Mouse (Mus musculus) forebrain, embryonic 10.5 days (tissue): Measurements from ENCODE around the gene Dlgap1. TPM values are rescaled to one million over a fixed set of nuclear protein-coding genes. Genes with fewer than 3 reads are reported as not detected.
A peak's percentile ranks its signal among the peaks of the same experiment; 100 is the strongest.
"Not testable (repeated sequence)": the region's sequence is repeated elsewhere in the genome, so short reads cannot be mapped to it uniquely, and the experiment has no call there.

Experiments
- DNase-seq: peaks from one replicate; pipeline ENCODE4 v3.0.0-alpha.2; 2017; ENCODE audit warnings: low spot score; ENCODE audit errors: extremely low spot score
- H3K27ac ChIP-seq: fragments of 300-500 bp; sonication (generic); 2 replicates; pipeline ENCODE4 v1.5.1; 2016; ENCODE audit warnings: mild to moderate bottlenecking
- H3K27me3 ChIP-seq: fragments of 300-500 bp; sonication (generic); 2 replicates; pipeline ENCODE4 v1.6.1; 2016; ENCODE audit warnings: mild to moderate bottlenecking; ENCODE audit not compliant: poor library complexity, severe bottlenecking
- H3K36me3 ChIP-seq: fragments of 300-500 bp; sonication (generic); replicated peaks from 2 replicates; pipeline ENCODE4 v1.6.1; 2016; ENCODE audit warnings: mild to moderate bottlenecking, moderate library complexity
- H3K4me1 ChIP-seq: fragments of 300-500 bp; sonication (generic); 2 replicates; pipeline ENCODE4 v1.6.1; 2016
- H3K4me3 ChIP-seq: fragments of 300-500 bp; sonication (generic); 2 replicates; pipeline ENCODE4 v1.5.1; 2016; ENCODE audit warnings: mild to moderate bottlenecking, moderate library complexity
- H3K9me3 ChIP-seq: fragments of 300-500 bp; sonication (generic); 2 replicates; pipeline ENCODE4 v1.6.1; 2016; ENCODE audit warnings: mild to moderate bottlenecking, moderate library complexity
- WGBS: fragments of 180-500 bp; shearing (Covaris S2); methylation state at CpG from one replicate; pipeline ENCODE4 v1.1.7; 2016; 5-methylcytosine and 5-hydroxymethylcytosine counted together
- polyA plus RNA-seq: library from polyadenylated mRNA; unstranded; fragments of >200 nt; fragmentation: Nextera tagmentation; extraction: Ambion mirVana; gene quantifications from 2 replicates; pipeline ENCODE4 v1.2.1, GENCODE M21; 2016

Dlgap1 gene
- polyA plus RNA-seq, 1 experiment from 2014 or later: 0.82 TPM

DNA sequence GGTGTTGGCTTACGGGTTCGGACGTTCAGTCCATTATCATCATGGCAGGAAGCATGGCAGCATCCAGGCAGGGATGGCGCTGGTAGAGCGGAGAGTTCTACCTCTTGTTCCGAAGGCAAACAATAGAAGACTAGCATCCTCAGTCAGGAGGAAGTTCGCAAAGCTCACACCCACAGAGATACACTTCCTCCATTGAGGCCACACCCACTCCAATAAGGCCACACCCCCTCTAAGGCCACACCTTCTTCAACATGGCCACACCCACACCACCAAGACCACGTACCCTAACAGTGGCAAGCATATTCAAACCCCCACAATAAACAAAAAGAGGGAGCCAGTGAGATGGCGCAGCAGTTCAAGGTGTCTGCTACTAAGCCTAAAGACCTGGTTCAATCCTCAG, 837.0 kb downstream of the Dlgap1 start:
- peaks cover 13% of the 10 kb centered on the region for H3K4me1 ChIP-seq
- no peak for DNase-seq
- WGBS: 91% methylated on average over 9 of the region's 9 CpGs

DNA sequence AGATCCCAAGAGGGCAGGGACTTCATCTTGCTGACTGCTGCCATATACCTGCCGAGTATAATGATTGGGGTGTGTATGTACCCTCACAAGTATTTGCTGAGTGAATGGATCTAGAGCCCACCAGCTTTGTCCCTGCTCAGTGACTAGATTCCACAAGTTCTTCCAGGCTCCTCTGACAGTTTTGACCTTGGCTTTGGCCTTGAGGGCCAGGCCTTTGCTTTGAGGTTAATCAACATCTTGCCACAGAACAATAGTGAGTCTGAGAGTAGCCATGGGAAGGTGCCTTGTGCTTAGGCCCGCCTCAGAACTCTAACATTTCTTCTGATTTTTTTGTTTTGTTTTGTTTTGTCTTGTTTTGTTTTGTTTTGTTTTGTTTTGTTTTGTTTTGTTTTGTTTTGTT, 837.7 kb downstream of the Dlgap1 start:
- H3K9me3 ChIP-seq: no peaks in the 10 kb centered on the region
- 91% methylated on average over 2 of the region's 2 CpGs for WGBS
- no peak overlapping the region for H3K4me3 ChIP-seq
- no peak overlapping the region for H3K27ac ChIP-seq
- no peaks in the 10 kb centered on the region for H3K36me3 ChIP-seq
- DNase-seq: no peak
- peaks cover 14% of the 10 kb centered on the region for H3K4me1 ChIP-seq
- peaks cover 21% of the 10 kb centered on the region for H3K27me3 ChIP-seq

More for the DNA sequence above, 837.0 kb downstream of the Dlgap1 start:
- H3K9me3 ChIP-seq: no peaks in the 10 kb centered on the region
- no peak overlapping the region for H3K4me3 ChIP-seq
- peaks cover 21% of the 10 kb centered on the region for H3K27me3 ChIP-seq
- no peak overlapping the region for H3K27ac ChIP-seq
- H3K36me3 ChIP-seq: no peaks in the 10 kb centered on the region

DNA sequence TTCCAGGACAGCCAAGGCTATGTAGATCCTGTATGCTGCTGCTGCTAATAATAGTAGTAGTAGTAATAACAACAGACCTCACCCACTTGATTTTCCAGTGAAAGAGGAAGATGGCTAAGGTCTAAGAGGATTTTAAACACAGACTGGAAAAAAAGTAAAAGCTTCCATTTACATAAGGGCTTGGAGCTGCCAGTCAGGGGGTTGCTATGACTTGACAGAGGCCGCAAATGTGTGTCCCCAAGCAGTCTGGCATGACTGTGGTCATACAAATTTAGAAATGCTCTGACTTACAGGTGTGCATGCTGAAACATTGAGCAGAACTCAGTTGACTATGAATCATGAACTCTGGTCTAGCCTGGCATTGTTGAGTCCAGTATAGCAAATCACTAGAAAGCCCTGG, 839.0 kb downstream of the Dlgap1 start:
- 89% methylated on average over 1 of the region's 1 CpGs for WGBS
- peaks cover 21% of the 10 kb centered on the region for H3K27me3 ChIP-seq
- H3K36me3 ChIP-seq: no peaks in the 10 kb centered on the region
- peaks cover 20% of the 10 kb centered on the region for H3K4me1 ChIP-seq
- H3K4me3 ChIP-seq: no peak overlapping the region
- H3K27ac ChIP-seq: no peak overlapping the region
- no peaks in the 10 kb centered on the region for H3K9me3 ChIP-seq
- no peak for DNase-seq

DNA sequence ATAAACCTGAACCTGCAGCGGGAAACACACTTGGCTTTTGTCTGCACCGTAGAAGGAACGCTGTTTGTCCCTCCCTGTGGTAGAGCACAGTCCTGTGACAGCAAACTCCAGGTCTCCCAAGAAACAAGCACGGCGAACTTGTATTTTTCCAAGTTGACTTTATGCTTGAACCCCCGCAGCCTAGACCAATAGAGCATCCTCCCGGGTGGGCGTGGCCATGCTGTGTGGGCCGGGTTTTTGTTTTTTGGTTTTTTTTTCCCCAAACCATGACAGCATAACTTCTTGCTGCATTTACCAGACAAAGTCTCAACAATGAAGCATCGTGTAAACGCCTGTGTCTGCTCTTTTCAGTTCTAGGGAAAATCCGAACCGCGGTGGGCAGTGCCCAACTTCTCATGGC, 840.0 kb downstream of the Dlgap1 start:
- Histone ChIP-seq H3K27me3 (peaks cover 21% of the 10 kb centered on the region), H3K4me1 (peaks cover 20% of the 10 kb centered on the region), H3K9me3 (no peaks in the 10 kb centered on the region), H3K36me3 (no peaks in the 10 kb centered on the region), H3K27ac (no peak overlapping the region), H3K4me3 (no peak overlapping the region; the same call in 1 of the 2 replicates)
- 35% methylated on average over 14 of the region's 14 CpGs for whole genome bisulfite sequencing
- no peak for DNase-seq

DNA sequence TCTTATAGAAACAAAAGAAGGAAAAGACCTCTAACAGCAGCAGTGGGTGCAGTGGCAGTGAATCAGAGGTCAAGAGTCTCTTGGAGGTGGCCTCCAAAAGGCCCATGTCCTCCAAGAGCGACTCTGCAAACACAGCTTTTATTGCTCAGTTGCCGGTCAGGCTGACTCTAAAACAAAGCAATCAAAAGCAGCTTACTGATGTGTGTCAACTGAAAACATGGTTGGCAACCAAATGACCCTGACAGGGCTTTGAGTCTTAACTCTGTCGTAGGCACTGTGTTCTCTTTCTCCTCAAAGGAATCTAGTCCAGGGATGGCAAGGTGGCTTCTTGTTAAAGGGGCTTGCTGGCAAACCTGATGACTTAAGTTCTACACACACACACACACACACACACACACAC, 840.9 kb downstream of the Dlgap1 start:
- Histone ChIP-seq H3K36me3 (no peaks in the 10 kb centered on the region), H3K4me1 (peaks cover 20% of the 10 kb centered on the region), H3K27ac (no peak overlapping the region), H3K4me3 (no peak overlapping the region), H3K27me3 (peaks cover 21% of the 10 kb centered on the region), H3K9me3 (no peaks in the 10 kb centered on the region)
- 28% methylated on average over 3 of the region's 3 CpGs for WGBS
- DNase-seq: no peak

DNA sequence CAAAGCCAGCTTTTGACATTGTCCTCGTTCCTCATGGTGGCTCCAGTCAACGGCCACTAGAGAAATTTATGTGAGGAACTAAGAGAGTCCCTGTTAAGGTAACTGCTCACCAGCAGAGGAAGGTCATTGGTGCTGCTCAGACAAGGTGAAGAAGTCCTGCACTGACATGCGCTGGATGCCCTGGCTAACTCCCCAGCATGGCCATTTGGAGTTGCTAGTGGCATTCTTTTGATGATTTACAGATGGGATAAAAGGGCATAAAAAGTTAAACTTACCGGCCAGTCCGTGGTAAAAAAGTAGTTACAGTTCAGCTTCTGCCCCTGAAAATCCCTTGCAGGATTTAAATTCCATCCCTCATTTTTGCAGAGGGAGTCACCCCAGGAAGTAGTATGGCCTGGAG, 841.9 kb downstream of the Dlgap1 start:
- Histone ChIP-seq H3K9me3 (no peaks in the 10 kb centered on the region), H3K27me3 (peaks cover 24% of the 10 kb centered on the region), H3K36me3 (no peaks in the 10 kb centered on the region), H3K4me1 (peaks cover 20% of the 10 kb centered on the region), H3K4me3 (no peak overlapping the region), H3K27ac (no peak overlapping the region)
- DNase-seq: no peak
- 90% methylated on average over 5 of the region's 5 CpGs for WGBS

DNA sequence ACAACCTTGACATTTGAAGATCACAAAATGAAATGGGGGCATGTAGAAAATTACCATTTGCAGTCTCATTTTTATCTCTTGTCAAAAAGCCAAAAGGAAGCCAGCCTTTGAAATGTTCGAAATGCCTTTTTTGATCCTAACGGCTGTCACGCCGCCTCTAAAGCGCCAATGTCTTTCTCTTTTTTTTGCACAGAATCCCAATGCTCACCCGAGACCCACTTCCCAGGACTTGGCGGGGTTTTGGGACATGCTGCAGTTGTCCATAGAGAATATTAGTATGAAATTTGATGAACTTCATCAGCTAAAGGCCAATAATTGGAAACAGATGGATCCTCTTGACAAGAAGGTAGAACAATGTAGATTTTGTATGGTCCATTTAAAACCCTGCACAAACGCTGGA, 846.1 kb downstream of the Dlgap1 start:
- Histone ChIP-seq H3K36me3 (no peaks in the 10 kb centered on the region), H3K4me3 (no peak overlapping the region), H3K9me3 (no peaks in the 10 kb centered on the region), H3K27me3 (peaks cover 45% of the 10 kb centered on the region), H3K27ac (no peak overlapping the region), H3K4me1 (peaks cover 25% of the 10 kb centered on the region)
- no peak for DNase-seq
- WGBS: 74% methylated on average over 8 of the region's 8 CpGs

- peaks cover 52% of the 10 kb centered on the region for H3K27me3 ChIP-seq
- H3K4me3 ChIP-seq: peak overlapping the region; percentile 64
- peaks cover 18% of the 10 kb centered on the region for H3K4me1 ChIP-seq
- WGBS: 2% methylated on average over 51 of the region's 51 CpGs
- peak overlapping the region; percentile 81 for H3K27ac ChIP-seq
- peak; percentile 53 for DNase-seq
- H3K9me3 ChIP-seq: no peaks in the 10 kb centered on the region
- no peaks in the 10 kb centered on the region for H3K36me3 ChIP-seq
Measured at GRCm38 (mm10) chr17:70817862-70818451, 849.1 kb downstream of the Dlgap1 start.

- Histone ChIP-seq H3K27me3 (peaks cover 26% of the 10 kb centered on the region), H3K4me3 (no peak overlapping the region), H3K27ac (no peak overlapping the region), H3K9me3 (no peaks in the 10 kb centered on the region), H3K4me1 (peaks cover 6% of the 10 kb centered on the region), H3K36me3 (no peaks in the 10 kb centered on the region)
- WGBS: 89% methylated on average over 8 of the region's 8 CpGs
- no peak for DNase-seq
Measured at GRCm38 (mm10) chr17:70823083-70823482, 854.2 kb downstream of the Dlgap1 start.

GRCm38 (mm10) chr17:70826227-70826626, 857.4 kb downstream of the Dlgap1 start:
- DNase-seq: no peak
- Histone ChIP-seq H3K27me3 (no peaks in the 10 kb centered on the region; the same call in 1 of the 2 replicates), H3K9me3 (no peaks in the 10 kb centered on the region), H3K4me3 (no peak overlapping the region), H3K27ac (no peak overlapping the region), H3K36me3 (no peaks in the 10 kb centered on the region), H3K4me1 (no peaks in the 10 kb centered on the region)
- WGBS: 88% methylated on average over 12 of the region's 12 CpGs

GRCm38 (mm10) chr17:70827463-70828179, 858.7 kb downstream of the Dlgap1 start:
- H3K27me3 ChIP-seq, DNase-seq, H3K27ac ChIP-seq, H3K4me3 ChIP-seq, H3K4me1 ChIP-seq, H3K9me3 ChIP-seq, H3K36me3 ChIP-seq: not testable (repeated sequence)
- WGBS: 89% methylated on average over 11 of the region's 11 CpGs

DNA sequence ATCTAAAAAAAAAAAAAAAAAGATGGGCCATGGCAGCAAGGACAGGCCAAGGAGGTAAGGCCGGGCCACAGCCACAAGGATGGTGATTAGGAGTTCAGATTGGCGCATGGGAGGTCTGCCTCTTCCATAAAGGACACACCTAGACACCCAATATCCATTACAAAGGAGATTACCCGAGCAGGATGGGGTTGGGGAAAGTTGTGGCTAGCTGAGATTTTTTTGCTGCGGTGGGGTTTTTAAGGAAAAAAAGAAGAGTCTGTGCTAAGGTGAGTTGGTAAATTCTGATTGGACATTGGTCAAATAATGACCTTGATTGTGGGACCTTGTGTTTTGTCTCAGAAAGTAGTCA, 859.3 kb downstream of the Dlgap1 start:
- H3K36me3 ChIP-seq: peaks cover 4% of the 10 kb centered on the region; the same call in 1 of the 2 replicates
- H3K4me3 ChIP-seq: no peak overlapping the region
- no peak overlapping the region for H3K27ac ChIP-seq
- H3K4me1 ChIP-seq: no peaks in the 10 kb centered on the region
- 78% methylated on average over 4 of the region's 4 CpGs for WGBS
- H3K9me3 ChIP-seq: no peaks in the 10 kb centered on the region
- no peak for DNase-seq
- H3K27me3 ChIP-seq: peaks cover 10% of the 10 kb centered on the region

DNA sequence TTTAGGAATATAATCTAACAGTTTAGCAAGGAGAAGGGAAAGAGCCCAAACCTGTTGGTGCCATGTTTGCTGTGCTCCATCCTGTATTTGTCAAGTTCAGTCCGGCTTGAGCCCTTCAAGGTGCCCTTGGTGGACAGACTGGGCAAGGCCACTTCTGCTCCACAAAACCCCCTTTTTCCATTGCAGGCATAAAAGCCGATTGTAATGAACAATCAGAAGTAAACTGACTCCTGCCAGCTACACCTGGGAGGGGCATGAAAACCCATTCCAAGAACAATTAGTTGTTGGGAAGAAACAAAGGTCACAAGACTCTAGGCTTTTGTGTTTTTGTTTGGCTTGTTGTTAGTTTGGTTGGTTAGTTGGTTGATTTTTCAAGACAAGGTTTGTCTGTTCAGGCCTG, 859.7 kb downstream of the Dlgap1 start:
- Histone ChIP-seq H3K27ac (no peak overlapping the region), H3K27me3 (peaks cover 14% of the 10 kb centered on the region), H3K4me1 (no peaks in the 10 kb centered on the region), H3K36me3 (peaks cover 4% of the 10 kb centered on the region; the same call in 1 of the 2 replicates), H3K9me3 (no peaks in the 10 kb centered on the region), H3K4me3 (no peak overlapping the region)
- 89% methylated on average over 2 of the region's 2 CpGs for WGBS
- no peak for DNase-seq
